ENCODE assay signal across 13 mouse cellular contexts in genomic region chr19:16997915-16998314, GRCm38 (mm10). TPM values are rescaled to one million over a fixed set of nuclear protein-coding genes. Genes with fewer than 3 reads are reported as not detected.
DNase-seq lines count a peak whose midpoint lies in the region; TF ChIP-seq lines count a peak whose summit lies in the region.
"Had no signal": no experiment of that assay in that cellular context is flagged by ENCODE, and none has a peak within 500 bp of the region (broad histone marks: within the 10 kb centered on the region; RNA-seq: fewer than 3 reads in every experiment).

No protein-coding gene starts in this region.

- no peak overlapping the region for H3K4me3 ChIP-seq in thymus, adult 2 months (ENCODE audit: control insufficient read depth, insufficient read depth, low read length)
- H3K4me3 ChIP-seq: embryonic facial prominence, embryonic 13.5 days; layer of hippocampus, adult 2 months; myocyte had no signal

- no peak overlapping the region for H3K27ac ChIP-seq in thymus, adult 2 months (ENCODE audit: control insufficient read depth, insufficient read depth, low read length)
- H3K27ac ChIP-seq: embryonic facial prominence, embryonic 13.5 days; hindbrain, embryonic 14.5 days; layer of hippocampus, adult 2 months had no signal

- no peak for TF ChIP-seq POLR2A in thymus, adult 2 months (IDR thresholded peaks at IDR 0.05; ENCODE audit: control insufficient read depth, extremely low read depth, insufficient read depth, low read length, poor library complexity)

- peak; percentile 46 for DNase-seq in kidney, adult 9 months
- DNase-seq in kidney, postnatal 4 days: no peak
- peak; percentile 42 for DNase-seq in CD4-positive, CD25-positive, alpha-beta regulatory T cell, adult 2 months (ENCODE audit: low read depth, low spot score)
- DNase-seq in T-cell, adult 2 months (ENCODE audit: low spot score): peak; percentile 81
- DNase-seq in thymus, adult 2 months: peak; percentile 71
- no peak for DNase-seq in testis, postnatal 10 days (ENCODE audit: low spot score)
- no peak for DNase-seq in left cerebral cortex, adult 18-20 months (ENCODE audit: low spot score in 2 of 2)
- DNase-seq: cerebellum, adult 9-11 months had no signal

- TF ChIP-seq CTCF in thymus, adult 2 months (IDR thresholded peaks at IDR 0.05; ENCODE audit: borderline replicate concordance, control insufficient read depth, extremely low read depth, insufficient read depth, low read length, poor library complexity): no peak

- 17% methylated on average over 7 of the region's 7 CpGs for WGBS in thymus, adult 2 months

- no peaks in the 10 kb centered on the region for H3K27me3 ChIP-seq in thymus, adult 2 months (ENCODE audit: control insufficient read depth, insufficient read depth, low read length)
- H3K27me3 ChIP-seq: embryonic facial prominence, embryonic 13.5 days had no signal

- no peaks in the 10 kb centered on the region for H3K36me3 ChIP-seq in thymus, adult 2 months (ENCODE audit: control insufficient read depth, insufficient read depth, low read length)
- H3K36me3 ChIP-seq: embryonic facial prominence, embryonic 13.5 days had no signal

- H3K4me1 ChIP-seq in thymus, adult 2 months (replicated peaks; ENCODE audit: control insufficient read depth, insufficient read depth, low read length): peaks cover 3% of the 10 kb centered on the region
- H3K4me1 ChIP-seq: embryonic facial prominence, embryonic 13.5 days had no signal

RNA-seq across cellular contexts. Expression of gene Prune2, which starts 42.0 kb away (rescaled TPM):
- 0.47 and 0.84 TPM in 2 replicates for polyA plus RNA-seq in thymus, adult 2 months (2012; rRNA removed)
- 10 to 100 TPM; 87.4 to 90.7 TPM for total RNA-seq in left cerebral cortex, adult 18-20 months (2021)
- total RNA-seq: MEL had no signal

Comparison
In these comparisons a context has a peak if more than half of its experiments do, and no peak if none do; other contexts are left out.
1. DNase-seq: peak in kidney, adult 9 months (single experiment), CD4-positive, CD25-positive, alpha-beta regulatory T cell, adult 2 months (single experiment), T-cell, adult 2 months (single experiment) and thymus, adult 2 months (single experiment); none in kidney, postnatal 4 days (0 of 2), testis, postnatal 10 days (single experiment) and left cerebral cortex, adult 18-20 months (0 of 2).